Mouse (Mus musculus): ENCODE data around the gene Copz1.
A peak's percentile ranks its signal among the peaks of the same experiment; 100 is the strongest.
"Not testable (repeated sequence)": the region's sequence is repeated elsewhere in the genome, so short reads cannot be mapped to it uniquely, and the experiment has no call there.

Copz1 gene

DNA sequence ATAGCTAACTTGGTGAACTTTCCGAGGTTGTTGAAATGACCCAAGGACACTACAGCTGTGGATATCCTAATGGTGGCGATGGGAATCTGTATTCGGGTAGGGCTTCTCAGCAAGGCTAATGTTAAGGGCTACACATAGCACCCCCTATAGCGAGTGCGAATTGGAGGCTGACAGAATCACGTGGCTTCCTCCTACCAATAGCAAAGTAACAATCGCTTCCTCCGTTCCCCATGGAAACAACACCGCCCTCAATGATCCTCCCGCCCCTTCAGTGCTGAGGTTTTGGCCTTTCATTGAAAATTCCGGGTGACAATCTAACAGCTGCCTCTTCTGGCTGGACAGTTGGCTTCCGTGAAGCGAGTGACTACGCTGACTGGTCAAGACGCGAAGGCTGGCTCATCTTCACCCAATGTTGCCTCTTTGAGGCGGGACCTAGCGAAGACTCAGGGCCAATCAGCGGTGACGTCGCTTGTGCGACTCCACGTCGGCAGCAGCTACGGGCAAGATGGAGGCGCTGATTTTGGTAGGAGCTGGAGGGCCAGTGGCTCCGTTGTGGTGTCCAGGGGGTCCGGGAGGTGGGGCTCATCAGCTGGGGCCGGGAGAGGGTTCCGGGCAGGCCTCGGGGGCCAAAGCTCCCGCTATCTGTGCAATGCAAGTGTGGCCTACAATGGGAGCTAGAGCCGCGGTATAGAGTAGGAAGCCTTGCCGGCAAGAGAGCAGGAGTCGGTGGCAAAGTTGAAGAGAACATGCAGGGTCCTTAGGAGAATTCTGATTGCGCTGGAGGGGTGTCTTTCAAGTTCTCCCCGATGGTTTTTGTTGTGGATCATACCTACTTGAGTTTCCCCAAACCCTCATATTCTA, at the start of gene Copz1:
Gene Copz1 (plus strand): TSS at position 296 of the 861 bp plus-strand sequence.
- DNase-seq (ENCODE audit: inconsistent age in 2 of 2, low spot score in 1 of 2) = peak; percentile 97 to 98

DNA sequence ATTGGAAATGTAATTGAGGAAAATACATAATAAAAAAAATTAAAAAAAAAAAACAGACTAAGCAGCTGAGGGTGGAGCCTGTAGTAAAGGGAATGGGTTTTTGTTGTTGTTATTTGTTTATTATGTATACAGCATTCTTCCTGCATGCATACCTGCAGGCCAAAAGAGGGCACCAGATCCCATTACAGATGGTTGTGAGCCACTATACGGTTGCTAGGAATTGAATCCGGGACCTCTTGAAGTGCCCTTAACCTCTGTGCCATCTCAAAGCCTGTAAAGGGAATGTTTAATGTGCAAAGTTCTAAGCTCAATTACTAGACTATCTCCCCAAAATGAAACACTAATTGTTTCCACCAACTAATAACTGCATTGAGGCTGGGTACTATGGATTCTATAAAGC, 48.4 kb upstream of the Copz1 start:
- DNase-seq (ENCODE audit: inconsistent age in 2 of 2, low spot score in 1 of 2) = no peak

DNA sequence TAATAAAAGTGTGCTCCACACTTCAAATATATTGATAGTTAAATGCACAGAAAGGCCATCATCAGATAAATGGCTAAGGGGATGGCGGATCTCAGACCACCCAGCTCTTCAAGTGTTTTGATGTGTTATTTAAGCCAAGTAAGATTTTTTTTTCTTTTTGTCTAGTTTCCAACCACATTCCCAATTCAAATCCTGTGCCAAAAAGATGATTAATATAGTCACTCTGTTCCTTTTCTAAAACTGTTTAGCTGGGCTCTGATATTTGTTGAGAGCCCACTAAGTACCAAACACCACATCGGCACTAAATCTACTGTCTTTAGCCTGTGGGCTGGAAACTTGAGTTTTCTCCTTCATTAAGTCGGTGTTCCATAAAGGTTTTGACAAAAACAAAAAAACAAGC, 45.5 kb upstream of the Copz1 start:
- no peak for DNase-seq (ENCODE audit: inconsistent age in 2 of 2, low spot score in 1 of 2)

DNA sequence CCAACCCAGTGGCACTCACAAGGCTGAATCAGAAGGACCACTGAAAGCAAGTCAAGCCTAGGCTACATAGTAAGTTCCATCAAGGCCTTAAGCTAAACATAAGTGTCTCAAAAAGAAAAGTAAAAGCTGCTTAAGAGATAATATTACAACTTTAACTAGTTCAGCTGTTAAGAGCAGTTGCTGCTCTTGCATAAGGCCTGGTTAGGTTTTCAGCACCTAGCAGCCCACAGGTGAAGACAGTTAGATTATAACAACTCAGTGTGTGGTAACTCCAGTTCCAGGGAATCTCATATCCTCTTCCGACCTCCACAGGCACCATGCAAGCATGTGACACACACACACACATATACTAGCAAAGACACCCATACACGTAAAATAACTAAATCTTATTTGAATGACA, 44.9 kb upstream of the Copz1 start:
- DNase-seq (ENCODE audit: inconsistent age in 2 of 2, low spot score in 1 of 2) = no peak

DNA sequence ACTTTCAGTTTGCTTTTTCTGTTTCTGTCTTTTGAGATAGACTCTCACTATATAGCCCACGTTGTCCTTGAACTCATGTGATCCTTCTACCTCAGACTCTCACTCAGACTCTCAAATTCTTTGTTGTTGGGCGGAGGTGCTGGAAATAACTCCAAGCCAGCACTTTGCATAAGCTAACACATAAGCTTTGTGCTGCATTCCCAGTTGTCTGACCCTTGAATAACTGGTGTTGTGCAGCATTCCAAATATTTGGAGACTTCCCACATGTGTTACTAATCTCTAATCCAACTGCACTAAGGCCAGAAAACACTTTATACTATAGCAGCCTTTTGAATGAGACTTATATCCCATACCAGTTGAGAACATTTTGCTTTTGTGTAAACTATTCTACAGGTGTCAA, 43.6 kb upstream of the Copz1 start:
- DNase-seq (ENCODE audit: inconsistent age in 2 of 2, low spot score in 1 of 2) = no peak

DNA sequence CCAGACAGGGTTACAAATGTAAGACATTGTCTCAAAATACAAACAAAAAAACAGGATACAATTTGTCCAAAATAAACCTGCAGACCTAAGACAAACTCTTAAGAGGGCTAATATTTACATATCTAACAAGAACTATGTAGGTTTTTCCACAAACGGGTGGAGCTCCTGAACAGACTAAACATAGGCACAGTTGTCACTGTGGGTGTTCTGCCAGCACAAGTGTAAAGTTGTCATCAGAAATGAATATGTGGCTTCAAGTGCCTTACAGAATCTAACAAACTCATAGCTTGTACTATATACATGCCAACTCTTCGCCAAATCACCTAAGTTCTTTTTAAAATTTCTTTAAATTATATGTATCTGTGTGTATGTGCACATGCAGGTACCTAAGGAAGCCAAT, 39.4 kb upstream of the Copz1 start:
- no peak for DNase-seq (ENCODE audit: inconsistent age in 2 of 2, low spot score in 1 of 2)

DNA sequence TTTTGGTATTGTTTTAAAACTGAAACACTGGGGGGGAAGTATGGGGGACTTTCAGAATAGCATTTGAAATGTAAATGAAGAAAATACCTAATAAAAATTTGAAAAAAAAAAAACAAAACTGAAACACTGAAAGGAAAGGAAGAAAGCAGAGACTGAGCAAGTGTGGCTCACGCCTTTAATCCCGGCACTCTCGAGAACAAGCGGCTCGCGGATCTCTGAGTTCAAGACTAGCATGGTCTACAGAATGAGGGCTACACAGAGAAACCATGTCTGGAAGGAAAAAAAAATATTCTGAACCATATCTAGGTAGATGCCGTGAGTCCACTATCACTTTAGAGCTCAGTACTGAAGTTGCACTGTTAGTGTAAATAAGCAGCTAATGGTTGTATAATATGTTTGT, 35.2 kb upstream of the Copz1 start:
- no peak for DNase-seq (ENCODE audit: inconsistent age in 2 of 2, low spot score in 1 of 2)

DNA sequence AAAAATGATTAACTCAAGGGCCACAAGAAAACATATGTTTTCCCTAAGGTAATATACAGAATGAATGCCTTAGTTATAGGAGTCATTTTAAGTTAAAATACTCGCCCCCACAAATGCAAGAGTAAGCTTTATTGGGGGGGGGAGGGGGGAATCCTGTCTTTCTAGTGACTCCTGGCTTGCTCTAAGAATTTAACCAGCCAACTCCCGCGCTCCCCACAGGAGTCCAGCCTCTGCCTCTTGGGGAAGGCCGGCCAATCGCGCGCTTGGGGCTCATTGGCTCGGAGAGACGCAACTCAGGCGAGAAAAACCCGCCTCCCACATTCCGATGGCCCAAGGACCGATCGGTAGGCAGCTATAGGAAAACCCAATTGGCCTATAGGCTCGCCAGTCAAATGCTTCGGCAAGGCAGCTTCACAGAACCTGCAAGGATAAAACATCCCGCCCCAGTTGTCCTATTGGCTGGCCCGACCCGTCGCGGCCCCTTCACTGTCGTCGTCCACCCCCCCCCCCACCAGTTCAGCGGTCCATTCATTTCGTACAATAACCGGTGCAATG, 33.3 kb upstream of the Copz1 start:
- DNase-seq (ENCODE audit: inconsistent age in 2 of 2, low spot score in 1 of 2) = peak; percentile 93 to 96

DNA sequence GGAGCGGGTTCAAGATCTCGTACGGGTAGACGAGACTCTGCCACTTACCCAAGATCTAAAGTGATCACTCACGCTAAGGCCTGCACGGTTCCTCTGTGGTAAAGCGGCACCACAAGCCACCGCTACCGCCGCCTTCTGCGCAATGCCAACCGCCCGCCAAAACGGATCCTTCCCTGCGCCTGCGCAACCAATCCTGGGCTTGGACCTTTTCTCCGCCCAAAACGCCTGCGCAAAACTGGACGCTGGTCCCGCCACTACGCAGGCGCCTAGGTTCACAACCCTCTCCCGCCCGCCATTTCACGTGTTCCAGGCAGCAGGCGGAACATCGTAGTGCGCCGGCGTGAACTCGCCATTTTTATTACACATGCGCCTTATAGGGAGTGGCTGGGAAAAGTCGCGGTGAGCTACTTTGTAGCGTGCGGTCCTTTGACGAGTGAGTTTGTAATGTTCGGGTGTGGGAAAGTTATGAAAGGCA, 32.8 kb upstream of the Copz1 start, which contains the start of gene Cbx5:
Gene Cbx5 (minus strand): TSS at position 132 of the 475 bp plus-strand sequence.
- peak; percentile 99 for DNase-seq (ENCODE audit: inconsistent age in 2 of 2, low spot score in 1 of 2)

DNA sequence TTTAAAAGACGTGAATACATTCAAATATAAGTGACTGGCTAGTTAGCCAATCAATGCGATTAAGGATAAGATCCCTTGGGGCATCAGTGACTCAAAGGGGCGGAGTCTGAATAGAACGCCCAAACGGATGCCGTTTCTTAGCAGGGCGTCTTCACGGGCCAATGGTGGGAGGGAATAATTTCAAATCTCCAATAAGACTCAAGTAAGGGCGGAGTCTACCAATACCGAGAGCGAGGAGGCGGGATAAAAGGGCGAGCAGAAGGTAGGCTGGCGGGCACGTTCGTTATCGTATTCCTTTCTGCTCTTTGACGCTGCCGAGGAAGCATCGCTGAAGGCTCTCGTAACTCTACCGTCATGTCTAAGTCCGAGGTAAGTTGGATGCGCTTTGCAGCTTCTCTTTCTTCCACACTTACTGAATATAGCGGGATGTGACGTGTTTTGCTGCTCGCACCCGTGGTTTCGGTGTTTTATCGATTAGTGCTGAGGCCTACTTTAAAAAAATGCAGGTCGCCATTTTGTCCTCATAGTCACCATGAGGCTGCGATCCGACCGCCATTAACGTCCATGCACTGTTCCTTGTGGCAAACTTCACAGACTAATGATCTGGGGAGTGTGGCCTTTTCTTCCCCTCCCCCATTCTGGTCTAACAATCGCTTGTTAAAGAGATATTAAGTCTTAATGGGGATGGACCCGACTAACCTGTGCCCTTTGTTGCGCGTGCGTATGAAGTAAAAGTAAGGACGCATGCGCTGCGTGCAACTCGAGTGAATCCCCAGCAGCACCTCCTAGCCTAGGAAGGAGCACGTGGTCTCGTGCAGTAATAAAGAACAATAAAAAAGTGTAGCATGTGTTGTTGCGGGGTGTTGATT, 32.1 kb upstream of the Copz1 start, which contains the start of gene Hnrnpa1:
Gene Hnrnpa1 (plus strand): TSS at position 273 of the 869 bp plus-strand sequence.
- peak; percentile 94 to 96 for DNase-seq (ENCODE audit: inconsistent age in 2 of 2, low spot score in 1 of 2)

DNA sequence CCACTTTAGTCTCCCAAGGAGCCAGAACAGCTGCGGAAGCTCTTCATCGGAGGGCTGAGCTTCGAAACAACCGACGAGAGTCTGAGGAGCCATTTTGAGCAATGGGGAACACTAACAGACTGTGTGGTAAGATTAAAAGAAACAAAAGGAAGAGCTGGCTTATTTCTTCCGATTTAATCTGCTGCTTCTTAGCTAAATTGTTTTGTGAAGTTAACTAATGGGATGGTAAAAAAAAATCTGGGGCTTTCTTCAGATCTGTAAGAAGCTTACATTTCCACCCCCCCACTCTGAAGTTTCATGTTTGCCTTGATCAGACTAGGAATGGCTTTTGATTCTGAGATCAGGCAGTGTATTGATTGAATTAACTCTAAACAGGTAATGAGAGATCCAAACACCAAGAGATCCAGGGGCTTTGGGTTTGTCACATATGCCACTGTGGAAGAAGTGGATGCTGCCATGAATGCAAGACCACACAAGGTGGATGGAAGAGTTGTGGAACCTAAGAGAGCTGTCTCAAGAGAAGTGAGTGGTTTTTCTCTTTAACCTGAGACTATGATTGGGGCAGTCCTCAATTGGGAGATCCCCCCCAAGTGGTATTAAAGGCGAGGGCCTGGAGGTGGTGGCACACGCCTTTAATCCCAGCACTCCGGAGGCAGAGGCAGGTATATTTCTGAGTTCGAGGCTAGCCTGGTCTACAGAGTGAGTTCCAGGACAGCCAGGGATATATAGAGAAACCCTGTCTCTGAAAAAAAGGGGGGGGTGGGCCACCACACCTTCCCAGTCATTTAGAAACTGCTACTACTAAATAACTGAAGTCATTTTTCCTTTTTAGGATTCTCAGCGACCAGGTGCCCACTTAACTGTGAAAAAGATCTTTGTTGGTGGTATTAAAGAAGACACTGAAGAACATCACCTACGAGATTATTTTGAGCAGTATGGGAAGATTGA, 31.2 kb upstream of the Copz1 start:
- DNase-seq (ENCODE audit: inconsistent age in 2 of 2, low spot score in 1 of 2) = peak in 1 of 2 experiments; percentile 56

DNA sequence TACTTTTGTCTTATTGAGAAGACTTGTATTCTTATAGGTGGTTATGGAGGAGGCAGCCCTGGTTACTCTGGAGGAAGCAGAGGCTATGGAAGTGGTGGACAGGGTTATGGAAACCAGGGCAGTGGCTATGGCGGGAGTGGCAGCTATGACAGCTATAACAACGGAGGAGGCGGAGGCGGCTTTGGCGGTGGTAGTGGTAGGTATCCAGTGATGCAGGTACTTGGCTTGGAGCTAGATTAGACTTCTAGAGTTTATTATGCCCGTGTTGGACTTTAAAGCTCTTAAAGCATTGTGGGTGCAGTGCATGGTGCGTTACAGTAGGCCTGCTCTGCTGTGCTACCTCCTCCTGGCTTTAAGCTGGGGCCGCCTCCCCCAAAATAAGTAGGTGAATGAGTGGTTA, 29.6 kb upstream of the Copz1 start:
- DNase-seq (ENCODE audit: inconsistent age in 2 of 2, low spot score in 1 of 2) = peak; percentile 27 to 46

DNA sequence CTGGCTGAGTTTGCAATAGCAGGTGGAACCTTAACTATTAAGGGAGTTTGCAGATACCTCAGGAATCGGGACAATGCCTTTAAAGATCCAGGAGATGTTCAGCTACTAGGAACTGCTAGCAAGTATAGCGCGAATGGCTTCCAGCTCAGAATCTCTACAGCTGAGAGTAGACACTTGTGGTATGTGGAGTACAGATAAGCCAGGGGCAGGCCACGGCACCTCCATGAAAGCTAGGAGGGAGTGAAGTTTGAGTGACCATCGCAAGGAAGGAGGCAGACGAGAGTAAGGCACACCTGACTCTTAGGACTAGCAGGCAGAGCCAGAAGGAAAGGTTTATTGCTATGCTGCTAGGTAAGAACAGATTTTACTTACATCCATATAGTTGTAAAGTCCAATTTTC, 26.9 kb upstream of the Copz1 start:
- peak in 1 of 2 experiments; percentile 28 for DNase-seq (ENCODE audit: inconsistent age in 2 of 2, low spot score in 1 of 2)

DNA sequence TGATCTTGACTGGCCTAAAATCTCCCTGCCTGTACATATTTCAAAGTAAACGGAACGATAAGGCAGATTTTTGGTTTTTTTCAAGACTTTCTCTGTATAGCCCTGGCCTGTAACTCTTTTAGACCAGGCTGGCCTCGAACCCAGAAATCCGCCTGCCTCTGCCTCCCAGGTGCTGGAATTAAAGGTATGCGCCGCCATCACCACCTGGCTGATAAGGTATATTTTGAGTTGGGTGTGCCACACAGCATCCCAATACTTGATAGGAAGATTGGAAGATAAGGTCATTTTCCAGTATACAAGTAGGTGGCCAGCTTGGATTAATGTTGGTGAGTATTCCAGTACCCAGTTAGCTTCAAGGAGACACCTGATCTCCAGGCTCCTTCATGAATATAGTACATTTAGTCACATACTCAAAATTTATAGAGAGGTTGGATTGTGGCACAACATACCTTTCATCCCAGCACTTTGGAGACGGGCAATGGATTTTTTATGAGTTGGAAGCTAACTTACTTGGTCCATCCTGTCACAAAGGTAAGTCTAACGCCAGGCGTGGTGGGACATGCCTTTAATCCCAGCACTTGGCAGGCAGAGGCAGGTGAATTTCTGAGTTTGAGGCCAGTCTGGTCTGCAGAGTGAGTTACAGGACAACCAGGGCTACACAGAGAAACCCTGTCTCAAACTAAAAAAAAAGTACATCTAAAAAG, 25.3 kb upstream of the Copz1 start:
- peak in 1 of 2 experiments; percentile 24 for DNase-seq (ENCODE audit: inconsistent age in 2 of 2, low spot score in 1 of 2)

DNA sequence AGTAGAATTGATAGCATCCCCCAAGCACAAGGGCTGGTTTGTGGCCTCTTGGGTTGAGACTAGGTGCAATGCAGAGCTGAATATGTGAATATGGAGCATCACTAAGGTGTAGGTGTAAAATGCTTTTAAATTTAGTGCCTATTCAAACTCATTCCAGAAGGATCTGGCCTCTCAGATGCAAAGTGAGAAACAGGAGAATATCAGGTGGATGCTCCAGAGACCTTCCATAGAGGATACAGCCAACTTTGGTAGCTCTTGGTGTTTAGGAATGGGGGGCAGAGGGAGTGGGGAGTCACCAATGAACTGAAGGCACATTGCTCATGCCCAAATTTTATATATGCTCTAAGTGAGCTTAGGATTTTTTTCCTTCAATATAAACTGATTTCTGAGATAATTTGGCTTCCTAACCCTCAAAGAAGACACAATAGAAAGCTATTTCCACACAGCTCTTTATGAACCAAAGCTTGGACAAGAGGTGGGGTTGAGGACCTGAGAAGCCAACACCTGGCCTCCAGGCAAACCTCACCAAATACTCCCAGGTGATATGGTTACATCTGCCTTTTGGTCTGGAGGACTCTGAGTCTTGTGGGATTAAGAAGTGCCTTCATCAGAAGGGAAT, 24.6 kb upstream of the Copz1 start:
- peak in 1 of 2 experiments; percentile 22 for DNase-seq (ENCODE audit: inconsistent age in 2 of 2, low spot score in 1 of 2)

DNA sequence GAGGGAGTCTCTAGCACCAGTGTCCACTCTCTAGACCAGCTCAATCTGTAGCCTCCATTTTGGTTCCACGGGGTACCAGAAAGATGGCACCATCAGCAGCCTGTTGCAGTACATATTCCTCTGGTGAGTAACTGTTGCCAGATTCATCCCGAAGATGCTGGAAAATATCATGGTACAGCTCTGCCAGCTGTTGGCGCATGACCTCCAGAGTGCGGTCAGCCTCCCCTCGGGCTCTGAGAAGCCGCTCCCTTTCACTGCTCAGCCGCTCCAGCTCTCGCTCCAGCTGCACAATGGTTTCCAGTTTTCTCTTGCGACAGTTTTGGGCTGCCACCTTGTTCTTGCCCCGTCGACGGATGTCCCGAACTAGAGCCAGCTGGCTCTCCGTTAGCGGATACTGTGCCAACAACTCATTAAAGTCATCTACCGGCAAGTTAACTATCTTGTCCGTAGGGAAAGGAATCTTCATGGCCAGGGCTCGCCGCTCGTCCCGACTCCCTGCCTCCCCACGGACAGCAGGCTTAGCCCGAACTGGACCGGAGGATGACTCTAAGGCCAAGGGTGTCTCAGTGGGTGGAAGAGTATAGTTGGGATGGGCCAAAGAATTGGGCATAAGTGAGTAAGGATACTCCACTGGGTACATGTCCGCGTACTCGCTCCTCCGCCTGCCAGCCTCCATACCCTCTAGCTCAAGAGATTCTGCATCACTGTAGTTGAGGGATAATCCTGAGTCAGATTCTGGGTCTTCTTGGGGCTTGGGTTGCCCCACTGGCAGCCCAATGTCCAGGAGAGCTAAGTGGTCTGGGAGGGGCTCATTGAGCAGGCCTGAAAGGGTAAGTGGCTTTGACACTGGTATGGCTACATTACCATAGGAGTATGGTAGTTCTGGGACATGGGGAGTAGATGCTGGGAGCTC, 23.9 kb upstream of the Copz1 start:
- DNase-seq (ENCODE audit: inconsistent age in 2 of 2, low spot score in 1 of 2) = peak in 1 of 2 experiments; percentile 51

DNA sequence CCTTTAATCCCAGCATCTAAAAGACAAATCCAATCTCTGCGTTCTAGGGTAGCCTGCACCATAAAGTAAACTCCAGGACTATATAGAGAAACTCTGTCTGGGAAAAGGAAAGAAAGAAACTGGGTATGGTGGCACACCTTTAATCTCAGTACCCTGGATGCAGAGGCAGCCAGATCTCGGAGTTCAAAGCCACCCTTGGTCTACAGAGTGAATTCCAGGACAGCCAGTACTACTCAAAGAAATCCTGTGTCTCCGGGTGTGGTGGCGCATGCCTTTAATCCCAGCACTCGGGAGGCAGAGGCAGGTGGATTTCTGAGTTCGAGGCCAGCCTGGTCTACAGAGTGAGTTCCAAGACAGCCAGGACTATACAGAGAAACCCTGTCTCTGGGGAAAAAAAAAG, 23.0 kb upstream of the Copz1 start:
- DNase-seq (ENCODE audit: inconsistent age in 2 of 2, low spot score in 1 of 2) = not testable (repeated sequence)

DNA sequence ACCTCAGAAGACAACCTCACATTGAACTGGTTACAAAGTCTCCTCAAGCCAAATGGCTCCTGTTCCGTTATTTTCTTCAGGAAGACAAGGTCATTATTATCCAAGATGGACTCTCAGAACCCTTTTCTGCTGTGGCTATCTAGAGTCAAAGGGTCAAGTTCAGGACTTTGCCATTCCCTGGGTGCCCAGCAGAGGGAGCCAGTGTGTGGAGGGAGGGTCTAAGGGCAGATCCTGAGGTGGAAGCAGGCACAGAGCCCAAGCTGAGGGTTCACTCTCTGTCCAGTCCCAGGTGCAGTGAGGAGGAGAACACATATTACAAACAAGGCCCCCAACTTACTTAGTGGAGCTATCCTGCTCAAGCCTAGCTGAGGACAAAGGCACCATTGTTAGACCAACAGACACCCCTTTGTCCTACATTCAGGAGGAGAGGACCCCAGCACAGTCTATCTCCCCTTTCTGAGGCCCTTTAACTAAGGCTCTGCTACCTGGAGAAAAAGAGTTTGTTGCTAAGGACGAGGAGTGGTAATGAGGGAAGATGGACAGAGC, 22.2 kb upstream of the Copz1 start:
- peak; percentile 66 to 91 for DNase-seq (ENCODE audit: inconsistent age in 2 of 2, low spot score in 1 of 2)

All from adrenal gland, adult (tissue).